Mouse (Mus musculus) cerebellum, adult 18-20 months (tissue): ENCODE results near the gene Fam90a1b.
"Not testable (repeated sequence)": the region's sequence is repeated elsewhere in the genome, so short reads cannot be mapped to it uniquely, and the experiment has no call there.

ENCODE experiments used
- DNase-seq, 2 experiments: peaks; one replicate each; pipeline ENCODE4 v3.0.0; 2021

The Fam90a1b gene

DNA sequence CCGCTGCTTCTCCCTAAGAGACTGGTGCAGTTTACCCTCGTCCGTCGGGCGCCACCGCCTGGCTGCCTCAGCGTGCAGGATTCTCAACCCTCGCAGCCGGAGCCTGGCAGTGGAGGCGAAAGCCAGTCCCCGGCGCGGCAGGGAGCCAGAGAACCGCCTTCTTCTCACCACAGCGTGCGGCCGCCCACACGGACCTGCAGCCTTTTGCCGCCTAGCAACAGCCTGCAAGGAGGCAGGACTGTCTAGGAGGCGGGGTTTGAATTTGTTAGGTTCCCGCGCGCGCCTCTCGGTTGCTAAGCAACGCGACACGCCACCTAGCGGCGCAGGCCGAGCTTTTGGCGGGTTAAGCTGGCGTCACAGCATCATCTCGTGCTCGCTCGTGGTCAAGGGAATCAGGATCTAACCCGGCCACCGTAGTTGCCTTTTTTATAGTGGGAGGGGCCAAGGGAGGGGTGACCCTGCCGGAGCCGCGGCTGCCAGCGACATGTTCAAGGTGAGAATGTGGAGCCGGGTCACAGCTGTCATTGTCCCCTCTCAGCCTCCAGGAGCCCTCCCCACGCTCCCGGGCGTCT is at the start of gene Fam90a1b, which contains the start of gene Apoo:
Fam90a1b (minus strand) TSS at position 108 of the 572 bp plus-strand sequence.
Apoo (plus strand) TSS at position 448 of the 572 bp plus-strand sequence.
- DNase-seq: peak; percentile 95

DNA sequence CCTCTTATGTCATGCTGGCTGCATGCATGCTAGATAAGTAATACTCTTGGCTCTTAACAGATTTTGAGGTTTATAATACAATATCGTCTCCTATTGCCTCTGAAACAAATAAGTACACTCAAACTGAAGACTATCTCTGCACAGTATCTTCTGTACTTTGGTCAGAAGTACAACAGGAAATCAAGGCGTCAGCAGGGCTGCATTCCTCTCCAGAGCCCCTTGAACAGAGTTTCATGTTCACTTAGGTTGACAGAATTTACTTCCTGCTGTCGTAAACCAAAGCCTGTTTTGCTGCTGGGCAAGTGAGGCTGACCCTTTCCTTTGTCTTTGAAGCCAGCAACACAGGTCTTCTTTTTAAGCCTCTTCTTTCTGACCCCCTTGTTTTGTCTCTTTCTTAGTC is 42.4 kb upstream of the Fam90a1b start:
- no peak for DNase-seq

DNA sequence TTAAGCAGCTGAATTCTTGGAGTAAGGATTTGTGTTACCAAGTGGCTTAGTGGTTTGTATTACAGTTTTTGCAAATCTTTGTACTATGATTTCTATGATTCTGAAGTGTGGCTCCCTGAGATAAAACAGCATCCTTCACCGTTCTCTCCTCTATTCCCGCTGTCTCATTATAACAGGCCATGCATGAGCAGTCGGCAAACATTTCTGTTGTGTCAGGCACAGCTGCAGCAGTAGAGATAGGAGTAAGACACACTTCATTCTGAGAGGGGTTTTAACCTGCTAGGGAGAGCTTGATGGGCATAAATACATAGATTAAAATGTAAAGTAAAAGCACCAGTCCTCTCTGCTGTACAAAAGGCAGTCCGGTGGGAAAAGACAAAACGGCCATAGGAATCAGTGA is 12.2 kb upstream of the Fam90a1b start:
- no peak for DNase-seq

GRCm38 (mm10) chrX:94367248-94367647 is 671 bp upstream of the Fam90a1b start:
- DNase-seq: peak in 1 of 2 experiments; percentile 43

DNA sequence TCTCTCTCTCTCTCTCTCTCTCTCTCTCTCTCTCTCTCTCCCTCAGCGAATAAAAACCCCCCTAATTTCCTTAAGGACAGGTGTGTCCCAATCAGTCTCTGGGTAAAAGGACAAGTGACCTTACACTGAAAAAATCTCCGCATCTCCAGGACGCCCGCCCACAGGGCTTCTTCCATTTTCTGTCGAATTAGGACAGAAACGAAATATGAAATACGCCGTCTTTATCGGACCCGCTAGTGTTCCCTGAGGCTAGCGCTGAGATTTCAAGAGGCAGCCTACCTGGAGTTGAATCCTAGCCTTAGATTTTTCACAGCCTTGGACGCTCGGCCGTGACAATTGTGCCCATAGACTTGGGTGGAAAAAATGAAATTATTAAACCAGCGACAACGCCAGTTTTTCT is 548 bp downstream of the Fam90a1b start:
- peak; percentile 5 to 24 for DNase-seq

- DNase-seq: no peak
Observed at GRCm38 (mm10) chrX:94365381-94365925, 1.1 kb downstream of the Fam90a1b start.

- DNase-seq: not testable (repeated sequence)
Observed at GRCm38 (mm10) chrX:94343638-94344037, 22.9 kb downstream of the Fam90a1b start.

DNA sequence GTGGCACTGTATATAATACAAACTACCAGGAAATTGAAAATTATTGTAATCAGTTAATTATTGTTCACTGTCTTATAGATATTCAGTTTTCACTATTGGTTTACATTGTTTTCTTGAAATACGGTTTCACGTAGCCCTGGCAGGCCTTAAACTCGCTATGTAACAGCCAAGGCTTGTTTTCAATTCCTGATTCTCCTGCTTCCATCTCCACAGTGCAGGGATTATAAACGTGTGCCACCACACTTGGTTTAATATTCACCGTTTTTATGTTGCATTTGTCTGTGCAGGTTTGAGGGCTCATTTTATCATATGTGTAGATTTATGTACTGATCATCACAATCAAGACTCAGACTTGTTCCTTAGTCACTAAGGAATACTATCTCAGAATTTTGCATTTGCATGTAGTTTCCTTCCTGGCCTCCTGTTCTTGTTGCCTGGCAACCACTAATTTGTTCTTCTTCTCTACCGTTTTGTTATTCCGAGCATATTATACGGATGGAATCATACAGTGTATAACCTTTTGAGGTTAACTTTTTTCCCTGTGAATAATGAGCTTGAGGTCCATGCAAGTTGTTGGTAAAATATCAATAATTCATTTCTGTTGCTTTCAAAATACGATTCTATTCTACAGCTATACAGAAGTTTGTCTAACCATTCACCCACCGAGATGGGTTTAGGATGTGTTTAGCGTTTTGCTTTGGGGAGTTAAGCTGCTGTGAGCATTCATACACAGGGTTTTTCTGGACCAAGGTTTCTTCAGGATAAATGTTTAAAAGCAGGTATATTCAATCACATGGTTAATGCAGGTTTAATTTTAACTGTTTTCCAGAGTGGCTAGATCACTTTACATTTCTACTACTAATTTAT is 45.3 kb downstream of the Fam90a1b start:
- DNase-seq: no peak
